Mouse (Mus musculus) bone marrow, adult 2 months (tissue): ENCODE results near the gene Tmem117. TPM values are rescaled to one million over a fixed set of nuclear protein-coding genes. Genes with fewer than 3 reads are reported as not detected.

Experiments
- H3K27ac ChIP-seq: fragments of 200-500 bp; 2 replicates; pipeline ENCODE4 v1.5.1; 2012; ENCODE audit warnings: low read depth, mild to moderate bottlenecking, control low read depth, inconsistent platforms, low read length; ENCODE audit not compliant: control insufficient read depth, poor library complexity, insufficient read depth
- H3K4me1 ChIP-seq: fragments of 200-500 bp; 2 replicates; pipeline ENCODE4 v1.6.1; 2011; ENCODE audit warnings: low read length; ENCODE audit not compliant: control insufficient read depth, insufficient read depth
- H3K4me3 ChIP-seq: fragments of 200-500 bp; replicated peaks from 2 replicates; pipeline ENCODE3; 2011; ENCODE audit warnings: mild to moderate bottlenecking, low read depth, low read length, control low read depth; ENCODE audit not compliant: control insufficient read depth
- CTCF ChIP-seq: fragments of 200-500 bp; IDR thresholded peaks from 2 replicates; pipeline ENCODE4 v1.5.1; 2011; ENCODE audit warnings: low read length, control low read depth; ENCODE audit not compliant: control insufficient read depth, insufficient read depth
- POLR2A ChIP-seq: fragments of 200-500 bp; IDR thresholded peaks from 2 replicates; pipeline ENCODE4 v1.6.1; 2011; ENCODE audit warnings: low read depth, mild to moderate bottlenecking, control low read depth, low read length, borderline replicate concordance; ENCODE audit not compliant: control insufficient read depth
- WGBS: fragments of 180-500 bp; shearing (Covaris S2); methylation state at CpG from one replicate; pipeline ENCODE4 v1.1.7; 2018; 5-methylcytosine and 5-hydroxymethylcytosine counted together
- polyA plus RNA-seq: library from polyadenylated mRNA; stranded (reverse); fragments of >200 nt; gene quantifications from 2 replicates; pipeline ENCODE4 v1.2.4, GENCODE M21; 2011; ENCODE audit warnings: low replicate concordance; ENCODE audit not compliant: missing spikeins, insufficient read depth, insufficient read length

The Tmem117 gene
- polyA plus RNA-seq, result 0.72 and 2.0 TPM in 2 replicates

GRCm38 (mm10) chr15:94628830-94629601 is at the start of gene Tmem117:
Gene Tmem117, plus strand, starts transcription at chr15:94629232.
- Histone ChIP-seq H3K4me3 (no peak within 1 kb of the TSS), H3K4me1 (no peaks in the 10 kb centered on the region), H3K27ac (no peak within 1 kb of the TSS; the same call in 1 of the 2 replicates)
- TF ChIP-seq POLR2A (no peak), CTCF (no peak)
- WGBS, result 1% methylated on average over 83 of the region's 96 CpGs

GRCm38 (mm10) chr15:94582000-94582593 is 46.9 kb upstream of the Tmem117 start:
- TF ChIP-seq POLR2A, result no peak
- TF ChIP-seq CTCF, result no peak
- H3K4me3 ChIP-seq, result no peak overlapping the region
- no peak overlapping the region for H3K27ac ChIP-seq
- WGBS, result 83% methylated on average over 7 of the region's 7 CpGs
- no peaks in the 10 kb centered on the region for H3K4me1 ChIP-seq

- 93% methylated on average over 10 of the region's 10 CpGs for WGBS
- TF ChIP-seq POLR2A (no peak), CTCF (no peak)
- no peaks in the 10 kb centered on the region for H3K4me1 ChIP-seq
- no peak overlapping the region for H3K4me3 ChIP-seq
- no peak overlapping the region for H3K27ac ChIP-seq
Observed at GRCm38 (mm10) chr15:94583153-94583552, 45.9 kb upstream of the Tmem117 start.

GRCm38 (mm10) chr15:94584738-94585137 is 44.3 kb upstream of the Tmem117 start:
- no peaks in the 10 kb centered on the region for H3K4me1 ChIP-seq
- WGBS, result 84% methylated on average over 4 of the region's 4 CpGs
- no peak for TF ChIP-seq CTCF
- TF ChIP-seq POLR2A, result no peak

GRCm38 (mm10) chr15:94587826-94588715 is 41.0 kb upstream of the Tmem117 start:
- Histone ChIP-seq H3K4me3 (no peak overlapping the region), H3K27ac (no peak overlapping the region), H3K4me1 (peaks cover 2% of the 10 kb centered on the region)
- no peak for TF ChIP-seq CTCF
- TF ChIP-seq POLR2A, result no peak
- 62% methylated on average over 9 of the region's 9 CpGs for WGBS

More at GRCm38 (mm10) chr15:94584738-94585137, 44.3 kb upstream of the Tmem117 start:
- no peak overlapping the region for H3K27ac ChIP-seq
- no peak overlapping the region for H3K4me3 ChIP-seq

GRCm38 (mm10) chr15:94589219-94590075 is 39.6 kb upstream of the Tmem117 start, which contains the start of gene Twf1:
Gene Twf1, minus strand, starts transcription at chr15:94589889.
- Histone ChIP-seq H3K4me1 (peaks cover 2% of the 10 kb centered on the region), H3K4me3 (peak within 1 kb of the TSS; percentile 93), H3K27ac (peak within 1 kb of the TSS; percentile 75)
- WGBS, result under 1% methylated on average over 63 of the region's 70 CpGs
- TF ChIP-seq CTCF, result no peak
- TF ChIP-seq POLR2A, result peak; percentile 79; the same call in 1 of the 2 replicates

- Histone ChIP-seq H3K27ac (no peak overlapping the region), H3K4me3 (peak overlapping the region; percentile 52), H3K4me1 (peaks cover 2% of the 10 kb centered on the region)
- 9% methylated on average over 8 of the region's 8 CpGs for WGBS
- TF ChIP-seq POLR2A, result no peak
- TF ChIP-seq CTCF, result no peak
Observed at GRCm38 (mm10) chr15:94590083-94590482, 38.9 kb upstream of the Tmem117 start.
